In the genomic region with DNA sequence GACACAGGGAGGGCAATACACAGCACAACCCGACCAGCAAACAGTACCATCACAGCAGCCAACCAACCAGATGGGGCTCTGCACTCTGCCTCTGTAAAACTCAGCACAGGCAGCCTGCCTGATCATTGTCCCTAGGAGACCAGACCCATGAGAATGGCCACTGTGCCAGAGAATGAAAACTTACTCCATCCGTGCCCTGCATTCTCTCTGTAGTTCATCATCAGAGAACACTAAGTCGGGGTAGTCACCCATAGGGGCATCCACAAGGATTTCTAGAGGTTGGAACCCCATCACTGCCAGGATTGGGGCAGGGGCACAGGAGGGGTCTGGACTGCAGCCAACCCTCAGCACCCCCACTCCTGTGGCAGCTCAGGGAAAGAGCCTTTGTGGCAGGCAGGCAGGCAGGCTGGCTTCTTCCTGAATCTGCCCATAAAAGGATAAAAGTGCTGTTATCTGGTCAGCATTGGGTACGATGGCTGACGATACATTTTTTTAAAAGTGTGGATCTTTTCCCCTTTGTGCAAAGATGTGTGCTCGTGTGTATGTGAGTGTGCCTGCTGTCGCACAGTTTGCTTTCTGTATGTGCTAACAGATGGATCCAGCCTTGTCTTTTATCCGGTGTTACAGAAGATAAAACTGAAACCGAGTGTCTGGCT, we compare ENCODE assay signal across 10 mouse cellular contexts. TPM values are rescaled to one million over a fixed set of nuclear protein-coding genes. Genes with fewer than 3 reads are reported as not detected.
DNase-seq lines count a peak whose midpoint lies in the region; ATAC-seq lines count a peak whose summit lies in the region.
"Had no signal": no experiment of that assay in that cellular context is flagged by ENCODE, and none has a peak within 500 bp of the region (broad histone marks: within the 10 kb centered on the region; RNA-seq: fewer than 3 reads in every experiment).

No protein-coding gene starts in this region.

- H3K36me3 ChIP-seq in forebrain, embryonic 11.5 days (ENCODE audit: control insufficient read depth, insufficient read depth, low read length) = no peaks in the 10 kb centered on the region
- H3K36me3 ChIP-seq in intestine, embryonic 14.5 days (ENCODE audit: control insufficient read depth, insufficient read depth, low read length) = no peaks in the 10 kb centered on the region
- H3K36me3 ChIP-seq in midbrain, embryonic 15.5 days (replicated peaks) = no peaks in the 10 kb centered on the region
- H3K36me3 ChIP-seq: embryonic facial prominence, embryonic 13.5 days had no signal

- DNase-seq in embryo, embryonic 10.5 days (ENCODE audit: low spot score) = peak; percentile 6
- DNase-seq in embryo, embryonic 9.5 days (ENCODE audit: extremely low spot score) = no peak
- DNase-seq in ovary, postnatal 36 days (ENCODE audit: low spot score) = peak; percentile 12
- DNase-seq in ovary, postnatal 14 days (ENCODE audit: low spot score) = no peak
- DNase-seq in forebrain, embryonic 11.5 days (ENCODE audit: low spot score) = no peak
- DNase-seq in intestine, embryonic 14.5 days (ENCODE audit: low spot score) = peak; percentile 57

- H3K4me2 ChIP-seq in forebrain, embryonic 11.5 days (ENCODE audit: low read depth, low read length, severe bottlenecking) = no peak overlapping the region
- H3K4me2 ChIP-seq in intestine, embryonic 14.5 days (ENCODE audit: low read length) = peak overlapping the region; percentile 37
- H3K4me2 ChIP-seq in midbrain, embryonic 15.5 days = peak overlapping the region; percentile 39
- H3K4me2 ChIP-seq: embryonic facial prominence, embryonic 13.5 days had no signal

- no peaks in the 10 kb centered on the region for H3K4me1 ChIP-seq in forebrain, embryonic 11.5 days (replicated peaks; ENCODE audit: control insufficient read depth, insufficient read depth, low read length)
- peaks cover 7% of the 10 kb centered on the region; the same call in 1 of the 2 replicates for H3K4me1 ChIP-seq in intestine, embryonic 14.5 days (replicated peaks; ENCODE audit: control insufficient read depth, insufficient read depth, low read length)
- peaks cover 33% of the 10 kb centered on the region for H3K4me1 ChIP-seq in midbrain, embryonic 15.5 days

- H3K9me3 ChIP-seq in forebrain, embryonic 11.5 days (ENCODE audit: control insufficient read depth, low read length) = no peaks in the 10 kb centered on the region
- H3K9me3 ChIP-seq in intestine, embryonic 14.5 days (ENCODE audit: control insufficient read depth, low read length) = no peaks in the 10 kb centered on the region
- H3K9me3 ChIP-seq in midbrain, embryonic 15.5 days = no peaks in the 10 kb centered on the region
- H3K9me3 ChIP-seq: embryonic facial prominence, embryonic 13.5 days had no signal

- H3K27ac ChIP-seq in forebrain, embryonic 11.5 days (ENCODE audit: low read depth, low read length) = no peak overlapping the region
- H3K27ac ChIP-seq in intestine, embryonic 14.5 days (ENCODE audit: low read depth) = peak overlapping the region; percentile 66
- H3K27ac ChIP-seq in midbrain, embryonic 15.5 days = peak overlapping the region; percentile 91
- H3K27ac ChIP-seq: embryonic facial prominence, embryonic 13.5 days; liver, embryonic 14.5 days had no signal

- peak; percentile 42; the same call in 1 of the 2 replicates for ATAC-seq in forebrain, embryonic 11.5 days (replicated peaks; ENCODE audit: low FRiP score)
- no peak; the same call in 1 of the 2 replicates for ATAC-seq in intestine, embryonic 14.5 days (replicated peaks; ENCODE audit: low FRiP score, low TSS enrichment, low read depth)
- peak; percentile 76 for ATAC-seq in midbrain, embryonic 15.5 days (replicated peaks)
- no peak for ATAC-seq in erythroblast, adult 5-6 weeks (replicated peaks; ENCODE audit: low FRiP score, poor library complexity, severe bottlenecking)

- H3K9ac ChIP-seq in forebrain, embryonic 11.5 days (ENCODE audit: low read length) = no peak overlapping the region
- peak overlapping the region; percentile 25; the same call in 1 of the 2 replicates for H3K9ac ChIP-seq in intestine, embryonic 14.5 days (ENCODE audit: low read length)
- peak overlapping the region; percentile 25; the same call in 1 of the 2 replicates for H3K9ac ChIP-seq in midbrain, embryonic 15.5 days
- H3K9ac ChIP-seq: embryonic facial prominence, embryonic 13.5 days; liver, embryonic 14.5 days had no signal

- WGBS in forebrain, embryonic 11.5 days = 67% methylated on average over 9 of the region's 9 CpGs
- WGBS in intestine, embryonic 14.5 days = 33% methylated on average over 9 of the region's 9 CpGs
- WGBS in midbrain, embryonic 15.5 days = 19% methylated on average over 9 of the region's 9 CpGs

- H3K4me3 ChIP-seq in forebrain, embryonic 11.5 days (ENCODE audit: low read depth, low read length) = no peak overlapping the region
- peak overlapping the region; percentile 11; the same call in 1 of the 2 replicates for H3K4me3 ChIP-seq in intestine, embryonic 14.5 days (ENCODE audit: low read depth, low read length)
- H3K4me3 ChIP-seq in midbrain, embryonic 15.5 days = no peak overlapping the region
- H3K4me3 ChIP-seq: embryonic facial prominence, embryonic 13.5 days had no signal

- no peaks in the 10 kb centered on the region for H3K27me3 ChIP-seq in forebrain, embryonic 11.5 days (ENCODE audit: control insufficient read depth, insufficient read depth, low read length)
- no peaks in the 10 kb centered on the region for H3K27me3 ChIP-seq in intestine, embryonic 14.5 days (replicated peaks; ENCODE audit: control insufficient read depth, insufficient read depth, low read length)
- H3K27me3 ChIP-seq in midbrain, embryonic 15.5 days (replicated peaks) = no peaks in the 10 kb centered on the region
- H3K27me3 ChIP-seq: embryonic facial prominence, embryonic 13.5 days had no signal

RNA-seq across cellular contexts. Expression of a gene that starts 25.3 kb away (rescaled TPM):
- 10.7 and 12.9 TPM in 2 replicates for polyA plus RNA-seq in forebrain, embryonic 11.5 days (2014; fragmentation: Nextera tagmentation; extraction: Ambion mirVana)
- 15.0 and 20.1 TPM in 2 replicates for polyA plus RNA-seq in intestine, embryonic 14.5 days (2014; fragmentation: Nextera tagmentation; extraction: Ambion mirVana)
- polyA plus RNA-seq in midbrain, embryonic 15.5 days (2015; fragmentation: Nextera tagmentation; extraction: Ambion mirVana) = 46.4 and 48.4 TPM in 2 replicates
- 3.1 TPM in 2 replicates for total RNA-seq in erythroblast, adult 5-6 weeks (2015; ENCODE audit: low replicate concordance)
- 1.8 and 8.4 TPM in 2 replicates for total RNA-seq in erythroblast, adult 5-6 weeks (2017; ENCODE audit: low replicate concordance)

Comparison
In these comparisons a context has a peak if more than half of its experiments do, and no peak if none do; other contexts are left out.
1. DNase-seq: peak in embryo, embryonic 10.5 days (single experiment), ovary, postnatal 36 days (single experiment) and intestine, embryonic 14.5 days (single experiment); none in embryo, embryonic 9.5 days (single experiment), ovary, postnatal 14 days (single experiment) and forebrain, embryonic 11.5 days (single experiment).
2. ATAC-seq: peak in forebrain, embryonic 11.5 days (single experiment) and midbrain, embryonic 15.5 days (single experiment); none in intestine, embryonic 14.5 days (single experiment) and erythroblast, adult 5-6 weeks (single experiment).